Mouse (Mus musculus) cerebellum, adult 2 months (tissue): ENCODE results near the gene Afap1. TPM values are rescaled to one million over a fixed set of nuclear protein-coding genes. Genes with fewer than 3 reads are reported as not detected.

Experiments used
- DNase-seq, 2 experiments: peaks; one replicate each; pipeline ENCODE4 v3.0.0; 2021
- H3K27ac ChIP-seq: fragments of 200-500 bp; 2 replicates; pipeline ENCODE4 v1.5.1; 2012; ENCODE audit warnings: low read length, control low read depth, inconsistent platforms; ENCODE audit not compliant: insufficient read depth
- H3K27me3 ChIP-seq: fragments of 200-500 bp; 2 replicates; pipeline ENCODE4 v1.6.1; 2012; ENCODE audit warnings: inconsistent platforms, mild to moderate bottlenecking, low read length, moderate library complexity; ENCODE audit not compliant: control insufficient read depth, insufficient read depth
- H3K4me1 ChIP-seq: fragments of 200-500 bp; 2 replicates; pipeline ENCODE4 v1.6.1; 2011; ENCODE audit warnings: low read length; ENCODE audit not compliant: control insufficient read depth, insufficient read depth
- H3K4me3 ChIP-seq: fragments of 200-500 bp; replicated peaks from 2 replicates; pipeline ENCODE3; 2011; ENCODE audit warnings: mild to moderate bottlenecking, low read depth, low read length, control low read depth; ENCODE audit not compliant: insufficient read depth
- CTCF ChIP-seq: fragments of 200-500 bp; IDR thresholded peaks from 2 replicates; pipeline ENCODE4 v1.5.1; 2011; ENCODE audit warnings: low read depth, mild to moderate bottlenecking, control low read depth, low read length, moderate library complexity, borderline replicate concordance; ENCODE audit not compliant: insufficient read depth
- POLR2A ChIP-seq: fragments of 200-500 bp; IDR thresholded peaks from 2 replicates; pipeline ENCODE4 v1.6.1; 2011; ENCODE audit warnings: low read length, control low read depth, borderline replicate concordance; ENCODE audit not compliant: insufficient read depth
- WGBS: fragments of 180-500 bp; shearing (Covaris S2); methylation state at CpG from one replicate; pipeline ENCODE4 v1.1.7; 2018; 5-methylcytosine and 5-hydroxymethylcytosine counted together
- polyA plus RNA-seq: library from polyadenylated mRNA; depleted of rRNA; stranded (reverse); fragments of >200 nt; gene quantifications from 2 replicates; pipeline ENCODE4 v1.2.3, GENCODE M21; 2012

Gene Afap1
- polyA plus RNA-seq, 1 experiment: 13.6 TPM

GRCm38 (mm10) chr5:35938249-35939223, 45.4 kb downstream of the Afap1 start:
- no peak for TF ChIP-seq POLR2A
- no peak for TF ChIP-seq CTCF
- no peak overlapping the region for H3K4me3 ChIP-seq
- 41% methylated on average over 10 of the region's 10 CpGs for WGBS
- peaks cover 8% of the 10 kb centered on the region; the same call in 1 of the 2 replicates for H3K4me1 ChIP-seq
- H3K27ac ChIP-seq: no peak overlapping the region
- no peaks in the 10 kb centered on the region for H3K27me3 ChIP-seq
- no peak for DNase-seq

- H3K4me1 ChIP-seq: peaks cover 4% of the 10 kb centered on the region; the same call in 1 of the 2 replicates
- 90% methylated on average over 6 of the region's 6 CpGs for WGBS
- no peak overlapping the region for H3K27ac ChIP-seq
- no peaks in the 10 kb centered on the region for H3K27me3 ChIP-seq
- TF ChIP-seq POLR2A (no peak), CTCF (no peak)
- H3K4me3 ChIP-seq: no peak overlapping the region
- DNase-seq: no peak
Observed at GRCm38 (mm10) chr5:35939958-35940357, 46.8 kb downstream of the Afap1 start.

- WGBS: 87% methylated on average over 5 of the region's 5 CpGs
- Histone ChIP-seq H3K4me3 (no peak overlapping the region), H3K4me1 (peaks cover 4% of the 10 kb centered on the region; the same call in 1 of the 2 replicates), H3K27ac (no peak overlapping the region), H3K27me3 (no peaks in the 10 kb centered on the region)
- no peak for DNase-seq
- TF ChIP-seq CTCF: no peak
- no peak for TF ChIP-seq POLR2A
Observed at GRCm38 (mm10) chr5:35943541-35943940, 50.4 kb downstream of the Afap1 start.

GRCm38 (mm10) chr5:35946841-35947240, 53.7 kb downstream of the Afap1 start:
- TF ChIP-seq CTCF (no peak), POLR2A (no peak)
- Histone ChIP-seq H3K4me3 (no peak overlapping the region), H3K4me1 (no peaks in the 10 kb centered on the region), H3K27ac (no peak overlapping the region), H3K27me3 (no peaks in the 10 kb centered on the region)
- no peak for DNase-seq
- WGBS: 73% methylated on average over 2 of the region's 2 CpGs

GRCm38 (mm10) chr5:35947427-35947826, 54.3 kb downstream of the Afap1 start:
- no peaks in the 10 kb centered on the region for H3K4me1 ChIP-seq

GRCm38 (mm10) chr5:35948225-35948975, 55.3 kb downstream of the Afap1 start:
- 67% methylated on average over 15 of the region's 15 CpGs for WGBS
- H3K27me3 ChIP-seq: no peaks in the 10 kb centered on the region
- TF ChIP-seq POLR2A (no peak), CTCF (no peak)
- peak in 1 of 2 experiments; percentile 12 for DNase-seq
- no peak overlapping the region for H3K27ac ChIP-seq
- no peaks in the 10 kb centered on the region for H3K4me1 ChIP-seq
- H3K4me3 ChIP-seq: no peak overlapping the region

More at GRCm38 (mm10) chr5:35947427-35947826, 54.3 kb downstream of the Afap1 start:
- no peak for DNase-seq
- H3K27ac ChIP-seq: no peak overlapping the region
- no peaks in the 10 kb centered on the region for H3K27me3 ChIP-seq
- no peak overlapping the region for H3K4me3 ChIP-seq
- TF ChIP-seq CTCF (no peak), POLR2A (no peak)
- WGBS: 91% methylated on average over 4 of the region's 4 CpGs

GRCm38 (mm10) chr5:35949061-35949460, 55.9 kb downstream of the Afap1 start:
- TF ChIP-seq CTCF: no peak
- no peak for TF ChIP-seq POLR2A
- no peak for DNase-seq
- no peak overlapping the region for H3K4me3 ChIP-seq
- WGBS: 79% methylated on average over 5 of the region's 5 CpGs
- H3K27ac ChIP-seq: no peak overlapping the region
- H3K27me3 ChIP-seq: no peaks in the 10 kb centered on the region
- H3K4me1 ChIP-seq: no peaks in the 10 kb centered on the region

GRCm38 (mm10) chr5:35950504-35950903, 57.4 kb downstream of the Afap1 start:
- Histone ChIP-seq H3K27ac (no peak overlapping the region), H3K4me1 (no peaks in the 10 kb centered on the region), H3K4me3 (no peak overlapping the region), H3K27me3 (no peaks in the 10 kb centered on the region)
- TF ChIP-seq CTCF: no peak
- TF ChIP-seq POLR2A: no peak
- DNase-seq: no peak
- 87% methylated on average over 7 of the region's 7 CpGs for WGBS
